Mouse (Mus musculus) ES-E14 (cell line): ENCODE data around the gene Edn1.

Source experiments
- CHD2 ChIP-seq: IDR thresholded peaks from 2 replicates; pipeline ENCODE4 v1.6.1; 2014; ENCODE audit warnings: mild to moderate bottlenecking, low read depth, low read length, inconsistent platforms
- HCFC1 ChIP-seq: IDR thresholded peaks from 2 replicates; pipeline ENCODE4 v1.6.1; 2012; ENCODE audit warnings: low read length, inconsistent platforms, borderline replicate concordance; ENCODE audit not compliant: insufficient read depth
- ZC3H11A ChIP-seq: IDR thresholded peaks from 2 replicates; pipeline ENCODE4 v1.6.1; 2012; ENCODE audit warnings: low read depth, mild to moderate bottlenecking, inconsistent platforms, low read length, borderline replicate concordance
- ZNF384 ChIP-seq: IDR thresholded peaks from 2 replicates; pipeline ENCODE4 v1.6.1; 2012; ENCODE audit warnings: low read depth, low read length, inconsistent platforms

DNA sequence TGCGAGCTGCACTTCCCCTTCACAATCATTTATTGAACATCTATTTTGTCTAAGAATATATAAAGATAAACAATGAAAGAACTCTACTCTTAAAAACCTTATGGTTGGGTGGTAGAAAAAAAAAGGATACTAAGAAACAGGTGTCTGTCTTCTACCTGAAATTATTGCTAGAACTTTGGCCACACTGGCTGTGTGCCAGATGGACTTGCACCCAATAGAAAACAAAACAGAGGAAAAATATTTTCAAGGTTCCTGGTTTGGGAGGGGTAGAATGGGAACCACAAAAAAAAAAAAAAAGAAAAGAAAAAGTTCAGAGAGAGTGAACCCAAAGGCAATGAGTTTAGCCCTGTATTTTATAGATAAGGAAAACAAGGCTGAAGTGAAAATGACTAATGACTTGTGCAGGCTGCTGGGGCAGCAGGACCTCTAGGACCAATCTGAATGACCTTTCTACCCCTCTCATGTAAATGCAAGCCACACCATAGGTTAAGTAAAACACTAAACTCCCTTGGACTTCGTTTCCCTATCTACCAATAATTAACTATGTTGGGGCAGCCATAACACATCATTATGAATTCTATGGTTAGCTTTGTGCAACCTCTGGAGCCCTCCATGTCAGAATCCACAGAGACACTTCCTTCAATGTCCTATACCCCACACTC, 40.7 kb downstream of the Edn1 start:
- TF ChIP-seq HCFC1: no peak
- no peak for TF ChIP-seq ZNF384
- TF ChIP-seq ZC3H11A: no peak
- no peak for TF ChIP-seq CHD2
